Mouse (Mus musculus): ENCODE measurements around the gene Dio3.

The Dio3 gene

DNA sequence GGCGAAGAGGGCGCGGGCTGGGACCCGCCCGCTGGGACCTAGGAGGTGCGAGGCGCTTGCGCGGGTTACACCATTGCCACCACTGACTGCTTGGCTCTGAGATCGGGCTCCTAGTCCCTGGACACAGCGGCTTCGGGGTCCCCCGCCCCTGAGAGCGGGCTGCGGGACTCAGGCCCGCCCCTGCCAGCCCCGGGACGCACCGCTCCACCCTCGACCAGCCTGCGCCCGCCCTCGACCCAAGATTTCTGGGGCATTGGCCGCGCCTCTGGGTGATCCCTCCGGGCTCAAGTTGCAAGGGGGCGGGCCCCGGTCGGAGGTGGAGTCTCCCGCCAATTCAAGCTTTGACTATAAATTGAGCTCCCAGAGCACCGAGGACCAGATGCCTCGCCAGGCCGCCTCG is at the start of gene Dio3:
Gene Dio3, plus strand, starts transcription at position 216 of the 400 bp plus-strand sequence.
- no peak for DNase-seq (ENCODE audit: low spot score in 2 of 2)

DNA sequence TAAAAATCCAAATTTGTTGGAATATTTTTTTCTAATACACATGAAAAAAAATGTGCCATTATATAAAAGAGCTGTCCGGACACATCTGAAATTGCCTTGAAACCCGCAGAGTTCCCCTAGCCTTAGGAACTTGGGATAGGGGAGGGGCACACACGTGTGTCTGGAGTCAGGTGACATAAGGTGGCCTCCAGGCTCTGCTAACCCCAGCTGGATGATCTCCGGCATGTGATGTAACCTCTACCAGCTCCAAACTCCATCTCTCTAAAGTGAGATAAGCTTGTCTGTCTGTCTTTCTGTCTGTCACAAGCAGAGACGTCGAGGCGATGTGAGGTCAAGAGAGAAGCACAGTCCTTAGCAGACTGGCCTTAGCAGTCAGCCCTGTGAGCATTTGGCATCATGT is 48.6 kb upstream of the Dio3 start:
- no peak for DNase-seq (ENCODE audit: low spot score in 2 of 2)

DNA sequence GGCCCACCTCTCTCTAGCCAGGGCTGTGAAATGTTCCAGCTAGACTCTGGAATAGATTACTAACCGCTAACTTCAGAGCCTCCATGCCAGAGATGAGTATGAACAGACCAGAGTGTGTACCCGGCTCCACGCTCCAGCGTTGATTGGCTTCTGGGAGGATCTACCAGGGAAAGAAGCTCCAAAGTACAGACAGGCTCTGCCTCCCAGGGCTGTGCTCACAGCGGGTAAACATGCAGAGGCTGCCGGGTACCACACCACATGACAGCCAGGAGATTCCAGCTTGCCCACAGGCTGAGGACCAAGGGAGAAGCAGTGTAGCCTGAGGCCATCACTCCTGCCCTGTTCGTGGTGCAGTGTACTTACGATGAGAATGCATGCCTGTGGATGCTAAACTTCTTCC is 48.1 kb upstream of the Dio3 start:
- DNase-seq (ENCODE audit: low spot score in 2 of 2) = no peak

DNA sequence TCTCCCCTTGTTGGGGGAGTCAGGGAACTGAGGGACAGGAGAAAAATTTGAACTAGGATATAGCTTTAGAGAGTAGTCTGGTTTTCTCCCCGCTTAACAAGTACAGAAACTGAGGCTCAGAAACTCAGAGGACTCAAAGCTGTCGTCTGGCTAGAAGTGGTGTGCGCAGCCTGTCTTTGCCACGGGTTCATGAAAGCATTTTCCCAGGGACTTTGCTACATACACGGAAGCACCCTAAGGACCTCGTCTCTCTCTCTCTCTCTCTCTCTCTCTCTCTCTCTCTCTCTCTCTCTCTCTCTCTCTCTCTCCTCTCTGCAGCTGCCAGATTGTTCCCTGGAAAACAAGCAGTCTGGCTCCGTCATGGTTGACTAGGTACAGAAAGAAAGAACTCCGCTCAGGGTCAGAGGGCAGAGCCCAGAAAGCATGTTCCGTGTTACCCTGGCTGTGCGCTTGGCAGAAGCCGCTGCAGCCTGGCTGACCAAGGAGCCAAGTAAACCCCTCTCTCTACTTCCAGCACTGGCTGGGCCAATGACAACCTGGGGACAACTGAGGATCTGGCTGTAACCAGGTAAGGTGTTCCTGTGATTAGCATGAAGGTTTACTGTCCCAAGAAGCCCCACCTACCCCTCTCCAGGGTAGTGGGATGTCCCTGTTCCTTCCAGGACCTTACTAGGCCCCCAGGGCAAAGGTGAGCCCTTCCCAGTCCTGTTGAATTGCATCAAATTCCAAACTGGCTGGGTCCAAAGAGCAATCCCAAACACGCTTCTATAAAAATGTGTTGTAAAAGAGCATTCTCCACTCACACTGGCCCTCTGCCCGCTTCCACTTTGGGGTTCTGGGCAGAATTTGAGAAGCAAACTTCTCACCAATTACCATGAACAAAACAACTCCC is 46.9 kb upstream of the Dio3 start:
- no peak for DNase-seq (ENCODE audit: low spot score in 2 of 2)

DNA sequence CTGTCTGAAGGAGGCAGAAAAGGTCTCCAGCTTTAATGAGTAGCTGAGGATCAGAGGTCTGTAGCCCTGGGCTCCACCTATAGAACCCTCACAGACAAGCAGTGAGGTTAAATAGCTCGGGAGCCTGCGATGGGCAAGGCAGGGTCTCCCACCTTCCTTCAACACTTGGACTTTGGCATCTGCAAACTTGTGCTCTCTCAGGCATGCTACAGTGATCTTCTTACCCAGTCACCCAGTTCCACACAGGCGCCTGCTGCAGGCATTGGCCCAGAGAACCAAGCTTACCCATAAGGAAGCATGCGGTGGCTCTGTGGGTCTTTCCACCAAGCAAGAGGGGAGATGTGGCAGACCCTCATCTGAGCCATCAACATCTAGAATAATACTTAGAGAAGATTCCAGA is 43.0 kb upstream of the Dio3 start:
- DNase-seq (ENCODE audit: low spot score in 2 of 2) = no peak

DNA sequence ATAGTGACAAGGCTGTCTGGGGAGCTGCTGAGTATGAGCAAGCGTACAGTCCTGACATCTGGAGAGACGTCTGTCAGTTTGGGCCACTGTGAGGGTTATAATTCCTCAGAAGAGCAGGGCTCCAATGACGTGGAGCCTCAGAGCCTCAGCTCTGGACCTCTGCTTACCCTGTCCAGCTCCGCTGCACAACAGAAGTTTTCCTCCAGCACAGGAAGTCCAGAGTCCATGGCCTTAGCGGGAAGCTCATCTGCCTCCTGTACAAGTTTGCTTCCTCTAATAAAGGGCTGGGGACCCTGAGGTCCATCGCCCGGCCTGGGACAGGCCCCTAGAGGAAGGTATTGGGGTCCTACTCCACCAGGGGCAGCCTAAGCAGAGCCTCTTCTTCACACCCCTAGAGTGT is 41.8 kb upstream of the Dio3 start:
- no peak for DNase-seq (ENCODE audit: low spot score in 2 of 2)

DNA sequence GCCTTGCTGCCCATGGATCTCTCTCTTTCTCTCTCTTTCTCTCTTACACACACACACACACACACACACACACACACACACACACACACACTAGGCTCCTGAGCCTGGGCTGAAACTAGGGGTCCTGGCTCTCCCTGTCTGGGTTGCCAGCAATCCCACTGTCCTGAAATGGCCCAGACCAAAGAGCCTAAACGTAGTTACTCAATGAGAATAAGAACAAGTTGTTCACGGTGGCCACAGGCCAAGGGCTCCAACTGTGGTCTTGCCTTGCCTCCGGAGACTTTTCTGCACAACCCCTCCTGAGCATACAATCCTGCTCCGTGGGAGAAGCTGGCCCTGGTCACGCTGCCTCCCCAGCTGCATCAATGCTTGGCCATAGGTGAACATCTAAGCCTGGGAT is 39.5 kb upstream of the Dio3 start:
- no peak for DNase-seq (ENCODE audit: low spot score in 2 of 2)

DNA sequence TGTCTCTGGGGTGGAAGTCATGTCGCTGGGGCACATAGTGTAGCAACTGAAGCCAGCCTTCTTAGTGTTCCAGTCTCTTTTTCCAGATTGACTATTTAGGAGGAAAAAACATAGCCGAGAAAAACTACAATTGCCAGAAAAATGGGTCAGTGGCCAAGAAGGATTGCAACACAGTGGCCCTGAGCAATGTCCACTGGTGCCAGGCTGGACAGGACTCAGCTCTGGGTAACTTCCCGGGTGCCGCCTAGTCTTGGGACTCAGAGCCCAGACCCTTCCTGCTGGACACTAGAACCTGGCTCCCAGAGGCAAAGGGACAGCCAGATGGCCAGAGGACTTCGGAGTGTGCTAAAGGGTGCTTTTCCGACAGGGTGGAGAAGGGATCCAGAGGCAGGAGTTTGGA is 34.3 kb upstream of the Dio3 start:
- DNase-seq (ENCODE audit: low spot score in 2 of 2) = no peak

DNA sequence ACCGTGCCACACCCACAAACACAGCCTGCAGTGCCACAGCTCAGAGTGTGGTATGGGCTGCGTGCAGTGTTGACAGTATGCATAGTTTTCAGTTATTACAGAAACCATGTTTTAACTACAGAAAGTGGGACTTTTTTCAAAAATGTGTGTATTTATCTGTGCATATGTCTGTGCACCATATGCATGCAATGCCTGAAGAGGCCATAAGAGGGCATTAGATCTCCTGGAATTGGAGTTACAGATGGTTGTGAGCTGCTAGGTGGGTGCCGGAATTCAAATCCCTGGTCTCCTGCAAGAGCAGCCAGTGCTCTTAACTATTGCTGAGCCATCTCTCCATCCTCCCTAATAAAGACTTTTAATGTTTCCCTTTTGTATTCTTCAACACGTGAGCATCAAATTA is 33.4 kb upstream of the Dio3 start:
- no peak for DNase-seq (ENCODE audit: low spot score in 2 of 2)

DNA sequence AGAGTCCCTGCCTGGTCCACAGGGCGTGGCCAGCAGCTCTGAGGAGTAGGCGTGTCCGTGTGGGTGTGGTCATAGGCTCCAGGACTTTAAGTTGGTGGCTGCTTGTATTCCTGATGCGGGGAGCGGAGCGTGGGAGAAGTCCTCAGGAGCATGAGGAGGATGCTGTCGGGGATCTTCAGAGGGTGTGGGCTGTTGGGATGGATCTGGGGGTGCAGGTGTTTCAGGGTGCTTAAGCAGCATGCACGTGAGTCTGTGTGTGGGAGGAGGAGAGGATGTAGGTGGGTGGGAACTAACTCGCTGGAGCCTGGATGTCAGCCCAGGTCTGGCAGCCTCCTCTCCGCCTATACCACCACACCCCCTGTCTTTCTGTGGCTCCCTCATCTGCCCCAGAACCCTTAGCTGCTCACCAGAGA is 26.7 kb upstream of the Dio3 start:
- DNase-seq (ENCODE audit: low spot score in 2 of 2) = no peak

DNA sequence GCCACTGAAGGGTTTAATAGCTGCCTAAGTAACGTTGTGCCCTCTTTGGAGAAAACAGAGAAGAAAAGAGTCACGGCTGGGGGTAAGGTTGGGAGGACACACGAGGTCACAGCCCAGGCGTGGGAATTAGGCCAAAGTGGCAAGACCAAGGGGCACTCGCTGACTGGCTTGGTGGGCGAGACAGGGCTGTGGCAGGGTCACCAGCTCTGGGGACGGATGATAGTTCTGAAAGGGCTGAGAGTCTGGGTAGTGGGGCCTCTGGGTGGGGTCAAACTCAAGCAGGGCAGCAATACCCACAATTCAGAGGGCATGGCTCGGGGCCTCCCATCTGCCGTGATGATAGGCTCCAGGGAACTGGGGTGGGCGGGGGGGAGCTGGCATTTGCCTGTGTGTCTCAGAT is 23.1 kb upstream of the Dio3 start:
- DNase-seq (ENCODE audit: low spot score in 2 of 2) = no peak

DNA sequence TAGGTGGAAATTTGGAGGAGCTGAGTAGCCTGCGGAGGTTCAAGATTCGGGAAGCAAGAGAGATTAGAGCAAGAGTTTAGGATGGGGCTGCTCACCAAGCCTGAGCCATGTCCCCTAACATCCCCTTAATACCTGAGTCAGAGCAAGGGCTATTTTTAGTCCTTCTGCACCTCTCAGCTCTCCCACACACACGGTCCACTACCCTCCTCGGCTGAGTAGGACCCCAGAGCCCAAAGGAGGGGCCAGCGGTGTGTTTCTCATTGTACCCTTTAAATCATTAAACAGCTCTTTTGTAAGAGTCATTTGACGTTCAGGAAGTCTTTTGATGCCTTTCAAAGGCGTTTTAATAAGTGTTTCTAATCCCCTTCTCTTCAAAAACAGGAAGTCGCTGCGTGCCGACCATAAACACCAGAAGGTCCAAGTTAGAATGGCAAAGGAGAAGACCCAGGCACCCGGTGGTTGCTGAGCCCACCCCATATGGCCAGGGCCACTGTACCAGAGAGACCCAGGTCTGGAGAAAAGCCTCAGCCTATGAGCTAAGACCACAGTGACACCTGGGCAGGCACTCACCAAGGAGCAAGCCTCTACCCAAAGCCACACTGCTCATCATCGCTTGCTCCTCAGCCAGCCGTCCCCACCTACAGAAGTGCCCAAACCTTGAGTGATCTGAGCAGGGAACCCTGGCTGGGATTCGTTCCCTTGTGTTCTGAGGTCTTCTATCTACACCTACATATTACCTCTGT is 22.2 kb upstream of the Dio3 start:
- no peak for DNase-seq (ENCODE audit: low spot score in 2 of 2)

DNA sequence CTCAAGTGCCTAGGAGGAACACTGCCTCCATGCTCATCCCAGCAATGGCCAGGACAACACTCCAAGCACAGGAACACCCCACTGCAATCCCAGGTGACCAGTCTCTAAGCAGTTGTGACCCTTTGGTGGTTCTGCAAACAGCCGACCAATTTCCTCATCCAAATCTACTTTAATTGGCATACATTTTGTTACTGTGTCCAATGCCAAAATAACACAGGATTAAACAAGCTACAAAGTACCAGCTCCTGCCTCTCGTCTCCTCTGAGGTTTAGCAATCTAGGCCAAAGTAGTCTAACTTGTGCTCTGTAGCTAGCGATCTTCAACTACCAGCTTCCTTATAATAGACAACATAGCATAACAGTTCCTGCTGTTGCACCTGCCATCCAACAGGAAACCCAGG is 10.6 kb upstream of the Dio3 start:
- no peak for DNase-seq (ENCODE audit: low spot score in 2 of 2)

DNA sequence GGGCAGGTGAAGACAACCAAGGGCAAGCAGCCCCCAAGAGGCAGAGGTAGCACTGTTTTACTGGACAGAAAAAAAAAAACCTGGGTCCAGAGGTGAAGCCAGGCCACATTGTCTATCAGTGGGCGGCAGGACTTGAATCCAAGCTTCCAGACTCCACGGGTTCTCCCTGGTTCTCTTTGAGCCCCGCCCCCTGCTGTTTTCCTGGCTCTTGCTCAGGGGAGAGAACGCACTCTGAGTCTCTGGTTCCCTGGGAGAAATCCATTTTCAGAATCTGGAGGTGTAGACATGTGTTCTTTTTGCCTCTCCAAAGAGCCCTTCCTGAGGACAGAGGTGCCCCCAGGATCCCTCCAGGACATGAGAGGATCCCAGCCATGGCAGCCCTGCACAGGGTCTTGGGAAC is 9.2 kb upstream of the Dio3 start:
- DNase-seq (ENCODE audit: low spot score in 2 of 2) = no peak

DNA sequence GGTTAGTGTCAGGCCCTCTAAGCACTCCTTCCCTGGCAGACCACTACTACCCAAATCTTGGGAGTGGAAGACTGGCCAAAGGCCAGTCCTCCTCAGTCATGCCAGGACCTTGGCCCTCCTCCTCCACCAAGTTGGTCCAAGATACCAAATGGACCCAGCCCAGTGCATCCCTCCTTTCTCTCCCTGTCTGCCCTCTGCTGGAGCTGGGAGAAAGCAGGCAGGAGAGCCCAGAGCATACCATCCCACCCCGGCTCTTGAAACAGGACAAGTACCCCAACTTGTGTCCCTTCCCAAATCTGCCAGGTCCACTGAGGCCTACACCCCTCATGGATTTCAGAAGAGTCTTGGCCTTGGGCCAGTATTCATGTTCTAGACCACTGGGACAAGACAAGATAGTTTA is 2.8 kb upstream of the Dio3 start:
- no peak for DNase-seq (ENCODE audit: low spot score in 2 of 2)

DNA sequence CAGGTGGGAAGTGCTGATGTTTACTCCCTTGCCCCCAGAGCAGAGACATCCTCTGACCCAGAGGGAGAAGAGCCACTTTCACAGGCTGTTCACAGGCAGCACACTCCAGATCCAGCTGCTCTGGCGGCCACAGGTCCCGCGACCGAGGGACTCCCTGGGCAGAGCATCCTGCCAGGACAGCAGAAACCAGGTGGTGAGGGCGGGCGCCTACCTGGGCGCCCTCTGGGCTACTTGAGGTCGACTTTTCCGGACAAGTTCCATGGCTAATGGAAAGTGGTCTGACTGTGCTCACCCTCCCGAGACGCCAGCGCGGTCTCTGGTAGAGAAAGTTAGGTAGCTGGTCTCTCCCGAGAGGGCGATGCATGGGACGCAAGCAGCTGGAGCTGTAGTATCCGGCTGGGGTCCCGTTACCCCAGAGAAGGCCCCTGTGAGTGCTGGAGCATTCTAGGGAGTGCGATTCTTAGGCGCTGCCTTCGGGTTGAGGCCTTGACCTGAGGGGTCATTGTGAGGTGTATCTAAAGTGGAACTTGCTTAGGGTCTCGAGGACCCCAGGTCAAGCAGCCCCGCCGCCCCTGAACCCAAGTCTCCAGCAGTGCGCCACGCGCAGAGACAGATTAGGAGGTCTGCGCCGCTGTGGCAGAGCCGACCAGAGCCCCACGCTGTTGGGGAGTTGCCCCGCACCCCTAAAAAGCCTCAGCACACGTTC is 1.5 kb upstream of the Dio3 start:
- no peak for DNase-seq (ENCODE audit: low spot score in 2 of 2)

DNA sequence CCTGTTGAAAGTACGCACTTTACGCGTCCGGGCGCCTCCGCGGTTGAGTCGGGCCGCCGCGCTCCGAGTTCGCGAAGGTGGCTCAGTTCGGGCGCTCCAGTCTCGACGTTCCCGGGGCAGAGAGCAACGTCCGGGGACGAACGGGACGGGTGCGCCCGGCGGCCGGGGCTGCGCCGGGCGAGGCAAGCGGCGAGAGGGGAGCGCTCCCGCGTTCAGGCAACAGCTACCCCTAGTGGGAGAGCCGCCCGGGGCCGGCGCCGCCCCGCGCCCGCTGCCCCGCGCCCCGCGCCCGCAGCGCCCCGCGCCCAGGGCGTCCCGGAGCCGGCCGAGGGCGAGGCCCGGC is 932 bp upstream of the Dio3 start:
- DNase-seq (ENCODE audit: low spot score in 2 of 2) = no peak

DNA sequence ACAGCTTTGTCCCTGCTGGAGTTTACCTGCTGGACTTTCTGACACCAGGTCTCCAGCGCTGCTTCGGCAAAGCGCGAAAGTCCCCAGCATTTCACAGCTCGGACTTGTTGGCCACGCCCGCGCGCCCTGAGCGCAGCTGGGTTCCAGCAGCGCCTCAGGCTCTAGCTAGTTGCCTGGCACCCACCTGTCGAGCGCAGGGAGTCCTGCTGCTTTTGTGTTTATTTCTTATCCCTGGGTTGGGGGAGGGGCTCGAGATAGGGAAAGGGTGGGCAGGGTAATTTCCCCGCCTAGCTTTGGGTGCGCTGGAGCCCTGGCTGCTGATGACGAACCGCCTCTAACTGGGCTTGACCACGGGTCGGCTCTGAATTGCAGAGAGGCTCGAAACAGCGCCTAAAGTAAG is 1.5 kb downstream of the Dio3 start:
- DNase-seq (ENCODE audit: low spot score in 2 of 2) = no peak

DNA sequence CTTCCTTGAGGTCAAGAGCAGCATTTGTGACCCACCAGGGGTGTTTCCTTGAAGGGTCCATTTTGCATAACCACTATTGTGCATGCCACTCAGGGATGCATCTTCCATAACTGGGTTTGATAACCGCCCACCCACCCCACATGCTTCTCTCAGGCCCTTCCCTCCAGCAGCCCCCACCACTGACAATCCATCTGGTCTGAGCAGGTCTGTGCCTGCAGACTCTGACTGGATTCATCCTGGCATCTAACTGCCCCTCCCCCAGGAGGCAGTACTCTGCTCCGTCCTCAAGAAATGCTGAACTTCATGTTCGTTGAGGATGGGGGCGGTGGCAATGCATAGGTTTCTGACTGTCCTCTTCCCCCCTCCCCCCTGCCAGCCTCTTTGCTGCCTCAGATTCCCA is 4.9 kb downstream of the Dio3 start:
- no peak for DNase-seq (ENCODE audit: low spot score in 2 of 2)

DNA sequence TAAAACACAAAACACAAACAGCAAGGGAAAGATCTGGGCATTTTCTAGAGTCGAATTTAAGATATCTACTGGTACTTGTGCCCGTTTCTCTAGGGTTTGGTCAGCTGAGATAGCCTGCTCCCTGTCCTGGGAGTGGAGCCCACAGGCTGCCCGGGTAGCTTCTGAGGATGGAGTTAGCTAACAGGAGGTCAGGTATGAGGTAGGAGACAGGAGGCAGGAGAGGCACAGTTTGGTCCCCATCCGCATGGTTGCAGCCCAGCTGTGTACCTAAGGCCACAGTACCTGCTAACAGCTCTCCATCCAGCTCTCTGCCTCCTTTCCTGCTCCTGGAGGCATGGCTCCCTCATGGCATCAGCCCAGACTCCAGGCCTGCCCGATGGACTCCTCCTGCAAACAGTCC is 13.9 kb downstream of the Dio3 start:
- no peak for DNase-seq (ENCODE audit: low spot score in 2 of 2)

DNA sequence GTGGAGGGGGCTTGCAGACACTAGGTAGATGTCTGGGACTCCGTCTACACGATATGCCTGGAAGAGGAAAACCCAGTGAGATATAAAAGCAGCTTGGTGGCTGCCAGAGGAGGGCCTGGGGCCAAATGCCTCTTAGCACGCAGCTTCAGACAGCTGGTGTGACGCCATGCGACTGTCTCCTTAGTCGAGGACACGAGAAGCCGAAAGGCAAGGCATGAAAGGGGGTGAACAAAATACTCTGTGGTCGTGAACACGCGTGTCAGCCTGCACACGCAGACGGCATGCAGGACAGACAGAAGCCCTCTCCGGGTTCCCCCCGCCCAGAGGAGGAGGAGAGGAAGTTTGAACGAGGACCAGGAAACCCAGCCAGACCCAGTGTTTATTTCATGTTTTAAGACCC is 16.0 kb downstream of the Dio3 start:
- DNase-seq (ENCODE audit: low spot score in 2 of 2) = no peak

DNA sequence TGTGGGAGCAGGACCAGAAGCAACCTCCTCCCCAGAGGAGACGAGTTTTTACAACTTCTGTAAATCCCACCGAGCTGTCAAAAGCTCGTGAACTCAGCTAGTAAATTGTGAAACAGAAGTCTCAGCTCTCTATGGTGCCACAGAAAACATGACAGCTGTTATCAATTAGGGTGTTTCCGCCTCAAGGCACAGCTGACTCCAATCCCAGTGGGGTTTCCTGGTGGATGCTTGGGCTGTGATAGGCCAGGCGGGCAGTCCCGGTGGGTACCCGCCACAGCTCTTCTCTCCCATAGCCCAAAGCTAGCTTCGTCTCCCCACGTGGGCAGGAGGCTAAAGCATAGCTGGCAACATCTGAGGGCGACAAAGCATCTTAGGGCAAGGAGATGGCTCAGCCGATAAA is 19.8 kb downstream of the Dio3 start:
- DNase-seq (ENCODE audit: low spot score in 2 of 2) = no peak

DNA sequence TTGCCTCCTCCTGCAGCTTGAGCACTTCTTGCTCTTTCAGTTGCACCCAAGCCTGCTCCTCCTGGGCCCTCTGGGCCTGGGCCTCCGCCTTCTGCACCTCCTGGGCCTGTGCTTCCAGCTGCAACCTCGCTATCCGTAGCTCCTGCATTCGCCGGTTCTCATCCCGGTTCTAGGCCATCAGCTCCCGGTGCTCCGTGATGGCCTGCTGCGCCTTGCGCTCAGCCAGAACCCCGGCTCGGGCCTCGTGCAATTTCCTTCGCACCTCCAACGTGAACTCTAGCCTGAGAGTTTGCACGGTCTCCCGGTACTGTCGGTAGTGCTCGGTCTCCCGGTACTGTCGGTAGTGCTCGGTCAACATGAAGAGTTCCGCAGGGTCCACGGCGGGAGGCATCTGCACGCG is 40.8 kb downstream of the Dio3 start:
- DNase-seq (ENCODE audit: low spot score in 2 of 2) = no peak

Measured in natural killer cell, adult 2 months (primary cell).